Mouse (Mus musculus) liver, postnatal 0 days (tissue): ENCODE results near the gene Ldah. TPM values are rescaled to one million over a fixed set of nuclear protein-coding genes. Genes with fewer than 3 reads are reported as not detected.
A peak's percentile ranks its signal among the peaks of the same experiment; 100 is the strongest.

Source experiments
- ATAC-seq: fragments of 200-750 bp; cut with Nextera tagmentation; 2 replicates; pipeline ENCODE4 v1.8.0; 2017; ENCODE audit warnings: mild to moderate bottlenecking, moderate library complexity
- DNase-seq: peaks from one replicate; pipeline ENCODE4 v3.0.0-alpha.2; 2016
- H3K27ac ChIP-seq: fragments of 300-500 bp; sonication (generic); 2 replicates; pipeline ENCODE4 v1.5.1; 2014; ENCODE audit warnings: antibody characterized with exemption, moderate library complexity, mild to moderate bottlenecking, low read depth
- H3K27me3 ChIP-seq: fragments of 300-500 bp; sonication (generic); 2 replicates; pipeline ENCODE4 v1.6.1; 2014; ENCODE audit warnings: low read length, control low read depth, mixed read lengths; ENCODE audit not compliant: insufficient read depth
- H3K36me3 ChIP-seq: fragments of 300-500 bp; sonication (generic); replicated peaks from 2 replicates; pipeline ENCODE4 v1.6.1; 2014; ENCODE audit warnings: mild to moderate bottlenecking, control low read depth, low read length, moderate library complexity, mixed read lengths; ENCODE audit not compliant: insufficient read depth
- H3K4me1 ChIP-seq: fragments of 300-500 bp; sonication (generic); 2 replicates; pipeline ENCODE4 v1.6.1; 2014; ENCODE audit warnings: antibody characterized with exemption, mild to moderate bottlenecking, control low read depth; ENCODE audit not compliant: insufficient read depth
- H3K4me2 ChIP-seq: fragments of 300-500 bp; sonication (generic); 2 replicates; pipeline ENCODE4 v1.6.1; 2014; ENCODE audit warnings: low read depth, mild to moderate bottlenecking, low read length, moderate library complexity, mixed read lengths
- H3K4me3 ChIP-seq: fragments of 300-500 bp; sonication (generic); 2 replicates; pipeline ENCODE4 v1.5.1; 2014; ENCODE audit warnings: low read depth, low read length
- H3K9ac ChIP-seq: fragments of 300-500 bp; sonication (generic); replicated peaks from 2 replicates; pipeline ENCODE4 v1.6.1; 2014; ENCODE audit warnings: mild to moderate bottlenecking, moderate library complexity
- H3K9me3 ChIP-seq: fragments of 300-500 bp; sonication (generic); 2 replicates; pipeline ENCODE4 v1.6.1; 2016; ENCODE audit warnings: mild to moderate bottlenecking, control low read depth, low read length, mixed read lengths
- CTCF ChIP-seq: sonication (generic); IDR thresholded peaks from 2 replicates; pipeline ENCODE4 v1.5.1; 2016; ENCODE audit warnings: antibody characterized with exemption, low read depth
- EP300 ChIP-seq: IDR thresholded peaks from 2 replicates; pipeline ENCODE4 v1.6.1; 2016; ENCODE audit warnings: antibody characterized with exemption, low read depth, mild to moderate bottlenecking
- WGBS: fragments of 180-500 bp; shearing (Covaris S2); extraction: QIAGEN DNeasy Blood & Tissue Kit; methylation state at CpG from one replicate; pipeline ENCODE4 v1.1.7; 2014; ENCODE audit not compliant: insufficient replicate concordance; 5-methylcytosine and 5-hydroxymethylcytosine counted together
- polyA plus RNA-seq: library from polyadenylated mRNA; unstranded; fragments of >200 nt; fragmentation: Nextera tagmentation; extraction: Ambion mirVana; gene quantifications from 2 replicates; pipeline ENCODE4 v1.2.1, GENCODE M21; 2015

Ldah gene
- polyA plus RNA-seq, 1 experiment from 2014 or later: 23.9 TPM

- no peak overlapping the region for H3K9ac ChIP-seq
- DNase-seq (no peak), ATAC-seq (no peak)
- H3K27ac ChIP-seq: no peak overlapping the region
- 83% methylated on average over 6 of the region's 6 CpGs for WGBS
- H3K4me2 ChIP-seq: no peak overlapping the region
- H3K36me3 ChIP-seq: 0 out of 2 replicates have a peak, but pooled peaks cover 10% of the 10 kb centered on the region
- 0 out of 2 replicates have a peak, but pooled peaks cover 8% of the 10 kb centered on the region for H3K4me1 ChIP-seq
- H3K9me3 ChIP-seq: no peaks in the 10 kb centered on the region
- TF ChIP-seq CTCF (no peak), EP300 (no peak)
- no peaks in the 10 kb centered on the region for H3K27me3 ChIP-seq
- H3K4me3 ChIP-seq: no peak overlapping the region
Observed at GRCm38 (mm10) chr12:8273471-8274171, 65.7 kb downstream of the Ldah start.

- DNase-seq (no peak), ATAC-seq (no peak)
- Histone ChIP-seq H3K27me3 (no peaks in the 10 kb centered on the region), H3K27ac (no peak overlapping the region), H3K4me2 (no peak overlapping the region), H3K9me3 (no peaks in the 10 kb centered on the region), H3K4me1 (0 out of 2 replicates have a peak, but pooled peaks cover 8% of the 10 kb centered on the region), H3K4me3 (no peak overlapping the region), H3K9ac (no peak overlapping the region), H3K36me3 (0 out of 2 replicates have a peak, but pooled peaks cover 5% of the 10 kb centered on the region)
- TF ChIP-seq EP300 (no peak), CTCF (no peak)
- WGBS: 88% methylated on average over 4 of the region's 4 CpGs
Observed at GRCm38 (mm10) chr12:8275424-8275823, 67.5 kb downstream of the Ldah start.

GRCm38 (mm10) chr12:8281225-8282017, 73.5 kb downstream of the Ldah start:
- H3K36me3 ChIP-seq: peaks cover 4% of the 10 kb centered on the region
- H3K4me1 ChIP-seq: no peaks in the 10 kb centered on the region; the same call in 1 of the 2 replicates
- TF ChIP-seq EP300 (no peak), CTCF (no peak)
- H3K27me3 ChIP-seq: no peaks in the 10 kb centered on the region
- H3K9me3 ChIP-seq: no peaks in the 10 kb centered on the region
- peak; percentile 37 for DNase-seq
- no peak overlapping the region for H3K4me2 ChIP-seq
- WGBS: 74% methylated on average over 15 of the region's 15 CpGs
- no peak overlapping the region for H3K4me3 ChIP-seq
- H3K9ac ChIP-seq: no peak overlapping the region
- ATAC-seq: peak; percentile 83
- H3K27ac ChIP-seq: peak overlapping the region; percentile 34; the same call in 1 of the 2 replicates

DNA sequence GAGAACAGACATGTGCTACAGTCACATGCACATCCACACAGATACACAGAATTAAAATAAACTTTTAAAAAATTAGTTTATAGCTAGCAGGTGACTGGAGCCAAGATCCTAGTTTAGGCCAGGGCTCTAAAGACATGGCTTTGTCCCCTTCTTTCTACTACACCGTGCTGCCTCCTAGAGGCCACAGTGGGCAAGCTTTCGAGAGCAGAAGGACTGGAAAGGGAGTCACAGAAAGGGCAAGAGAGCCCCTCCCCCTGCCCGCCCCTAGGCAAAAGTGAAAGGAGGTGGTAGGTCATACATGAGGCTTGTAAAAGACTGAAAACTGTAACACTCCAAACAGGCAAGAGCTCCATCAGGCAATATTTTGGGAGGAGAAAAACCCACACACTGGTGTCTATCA, 80.1 kb downstream of the Ldah start:
- DNase-seq: no peak
- Histone ChIP-seq H3K4me1 (no peaks in the 10 kb centered on the region), H3K4me3 (no peak overlapping the region), H3K36me3 (peaks cover 4% of the 10 kb centered on the region), H3K9me3 (no peaks in the 10 kb centered on the region), H3K27me3 (no peaks in the 10 kb centered on the region), H3K4me2 (no peak overlapping the region), H3K9ac (no peak overlapping the region), H3K27ac (no peak overlapping the region)
- ATAC-seq: no peak
- WGBS: 55% methylated on average over 3 of the region's 3 CpGs
- no peak for TF ChIP-seq EP300
- TF ChIP-seq CTCF: peak; percentile 25

- Histone ChIP-seq H3K4me2 (no peak overlapping the region), H3K27ac (no peak overlapping the region), H3K36me3 (no peaks in the 10 kb centered on the region), H3K9ac (no peak overlapping the region), H3K27me3 (no peaks in the 10 kb centered on the region), H3K4me1 (no peaks in the 10 kb centered on the region), H3K9me3 (no peaks in the 10 kb centered on the region), H3K4me3 (no peak overlapping the region)
- ATAC-seq (no peak), DNase-seq (no peak)
- WGBS: 83% methylated on average over 6 of the region's 6 CpGs
- TF ChIP-seq EP300 (no peak), CTCF (no peak)
Observed at GRCm38 (mm10) chr12:8289099-8289498, 81.2 kb downstream of the Ldah start.

DNA sequence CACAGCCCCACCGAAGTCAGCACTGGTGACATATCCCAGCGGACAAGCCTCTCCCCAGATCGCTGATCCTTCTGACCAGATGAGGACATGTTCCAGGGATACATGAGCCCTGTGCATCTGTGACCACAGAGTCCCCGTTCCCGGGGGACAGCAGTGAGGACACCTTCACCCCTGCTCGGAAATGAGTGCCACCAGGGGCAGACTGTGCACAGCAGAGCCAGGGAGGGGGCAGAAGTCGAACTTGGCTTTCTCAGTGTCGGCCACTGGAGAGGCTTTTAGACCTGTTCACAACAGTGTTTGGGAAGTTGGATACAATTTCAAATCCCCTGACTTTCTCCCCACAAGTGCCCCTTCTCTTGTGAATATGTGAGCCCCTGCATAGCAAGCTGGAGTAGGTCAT, 81.6 kb downstream of the Ldah start:
- 84% methylated on average over 8 of the region's 8 CpGs for WGBS
- no peak overlapping the region for H3K4me3 ChIP-seq
- H3K9ac ChIP-seq: no peak overlapping the region
- H3K4me1 ChIP-seq: no peaks in the 10 kb centered on the region
- DNase-seq (no peak), ATAC-seq (no peak)
- no peaks in the 10 kb centered on the region for H3K36me3 ChIP-seq
- no peaks in the 10 kb centered on the region for H3K27me3 ChIP-seq
- no peak overlapping the region for H3K27ac ChIP-seq
- H3K9me3 ChIP-seq: no peaks in the 10 kb centered on the region
- TF ChIP-seq EP300 (no peak), CTCF (no peak)
- H3K4me2 ChIP-seq: no peak overlapping the region
